Mouse (Mus musculus) midbrain, embryonic 16.5 days (tissue): Measurements from ENCODE around the gene Tinagl1. TPM values are rescaled to one million over a fixed set of nuclear protein-coding genes. Genes with fewer than 3 reads are reported as not detected.

Experiments used
- ATAC-seq: fragments of 200-750 bp; cut with Nextera tagmentation; 2 replicates; pipeline ENCODE4 v1.8.0; 2017; ENCODE audit warnings: moderate TSS enrichment
- H3K27ac ChIP-seq: fragments of 300-500 bp; sonication (generic); 2 replicates; pipeline ENCODE4 v1.5.1; 2014; ENCODE audit warnings: mild to moderate bottlenecking, low read length, mixed read lengths
- H3K27me3 ChIP-seq: fragments of 300-500 bp; sonication (generic); 2 replicates; pipeline ENCODE4 v1.6.1; 2014; ENCODE audit warnings: low read depth, low read length, mixed read lengths; ENCODE audit not compliant: control insufficient read depth, insufficient read depth
- H3K36me3 ChIP-seq: fragments of 300-500 bp; sonication (generic); 2 replicates; pipeline ENCODE4 v1.6.1; 2014; ENCODE audit warnings: mild to moderate bottlenecking, low read length, moderate library complexity, mixed read lengths; ENCODE audit not compliant: control insufficient read depth, insufficient read depth
- H3K4me1 ChIP-seq: fragments of 300-500 bp; sonication (generic); 2 replicates; pipeline ENCODE4 v1.6.1; 2014; ENCODE audit warnings: mild to moderate bottlenecking, low read length, mixed read lengths; ENCODE audit not compliant: control insufficient read depth, insufficient read depth
- H3K4me2 ChIP-seq: fragments of 300-500 bp; sonication (generic); 2 replicates; pipeline ENCODE4 v1.6.1; 2014; ENCODE audit warnings: mild to moderate bottlenecking, low read length, mixed read lengths
- H3K4me3 ChIP-seq: fragments of 300-500 bp; sonication (generic); 2 replicates; pipeline ENCODE4 v1.5.1; 2014; ENCODE audit warnings: low read depth, mild to moderate bottlenecking, low read length, moderate library complexity, mixed read lengths
- H3K9ac ChIP-seq: fragments of 300-500 bp; sonication (generic); 2 replicates; pipeline ENCODE4 v1.6.1; 2014; ENCODE audit warnings: low read depth, low read length, mixed read lengths
- H3K9me3 ChIP-seq: fragments of 300-500 bp; sonication (generic); replicated peaks from 2 replicates; pipeline ENCODE4 v1.6.1; 2014; ENCODE audit warnings: mild to moderate bottlenecking, low read length, mixed read lengths; ENCODE audit not compliant: control insufficient read depth, poor library complexity, severe bottlenecking
- WGBS: fragments of 180-500 bp; shearing (Covaris S2); extraction: QIAGEN DNeasy Blood & Tissue Kit; methylation state at CpG from one replicate; pipeline ENCODE4 v1.1.7; 2014; 5-methylcytosine and 5-hydroxymethylcytosine counted together
- polyA plus RNA-seq: library from polyadenylated mRNA; unstranded; fragments of >200 nt; fragmentation: Nextera tagmentation; extraction: Ambion mirVana; gene quantifications from 2 replicates; pipeline ENCODE4 v1.2.1, GENCODE M21; 2015

Tinagl1 gene
- polyA plus RNA-seq, 1 experiment from 2014 or later: 4.6 TPM

- peak within 1 kb of the TSS; percentile 65 for H3K9ac ChIP-seq
- peak within 1 kb of the TSS; percentile 50 for H3K4me3 ChIP-seq
- peak within 1 kb of the TSS; percentile 97 for H3K4me2 ChIP-seq
- no peaks in the 10 kb centered on the region for H3K9me3 ChIP-seq
- no peak within 1 kb of the TSS for H3K27ac ChIP-seq
- H3K36me3 ChIP-seq: no peaks in the 10 kb centered on the region
- ATAC-seq: peak; percentile 25; the same call in 1 of the 2 replicates
- WGBS: under 1% methylated on average over 14 of the region's 15 CpGs
- peaks cover 18% of the 10 kb centered on the region for H3K4me1 ChIP-seq
- H3K27me3 ChIP-seq: peaks cover 20% of the 10 kb centered on the region
These were observed 35.8 kb downstream of the Tinagl1 start, which contains the start of gene Hcrtr1 for GRCm38 (mm10) chr4:130139214-130139492. Gene Hcrtr1 (minus strand): TSS chr4:130139359.

GRCm38 (mm10) chr4:130138441-130139213 lies 36.3 kb downstream of the Tinagl1 start:
- Histone ChIP-seq H3K27ac (no peak overlapping the region), H3K27me3 (peaks cover 20% of the 10 kb centered on the region), H3K4me1 (peaks cover 18% of the 10 kb centered on the region), H3K4me3 (peak overlapping the region; percentile 50), H3K36me3 (no peaks in the 10 kb centered on the region), H3K9me3 (no peaks in the 10 kb centered on the region), H3K4me2 (peak overlapping the region; percentile 97), H3K9ac (peak overlapping the region; percentile 65)
- peak; percentile 72 for ATAC-seq
- WGBS: under 1% methylated on average over 53 of the region's 57 CpGs

- Histone ChIP-seq H3K4me3 (no peak overlapping the region), H3K36me3 (no peaks in the 10 kb centered on the region), H3K4me2 (no peak overlapping the region), H3K27me3 (peaks cover 10% of the 10 kb centered on the region; the same call in 1 of the 2 replicates), H3K9me3 (no peaks in the 10 kb centered on the region), H3K4me1 (peaks cover 4% of the 10 kb centered on the region; the same call in 1 of the 2 replicates), H3K27ac (no peak overlapping the region), H3K9ac (no peak overlapping the region)
- ATAC-seq: no peak
- WGBS: 58% methylated on average over 6 of the region's 6 CpGs
These were observed 41.5 kb downstream of the Tinagl1 start for GRCm38 (mm10) chr4:130133399-130133798.

- 84% methylated on average over 7 of the region's 7 CpGs for WGBS
- Histone ChIP-seq H3K4me2 (no peak overlapping the region), H3K4me3 (no peak overlapping the region), H3K27me3 (no peaks in the 10 kb centered on the region), H3K36me3 (peaks cover 2% of the 10 kb centered on the region; the same call in 1 of the 2 replicates), H3K27ac (no peak overlapping the region), H3K9ac (no peak overlapping the region), H3K4me1 (no peaks in the 10 kb centered on the region), H3K9me3 (no peaks in the 10 kb centered on the region)
- ATAC-seq: no peak
These were observed 43.3 kb downstream of the Tinagl1 start for GRCm38 (mm10) chr4:130131448-130132105.

- ATAC-seq: no peak
- 49% methylated on average over 13 of the region's 13 CpGs for WGBS
These were observed 44.1 kb downstream of the Tinagl1 start for GRCm38 (mm10) chr4:130130641-130131350.

GRCm38 (mm10) chr4:130130082-130130481 lies 44.8 kb downstream of the Tinagl1 start:
- Histone ChIP-seq H3K4me2 (no peak overlapping the region), H3K9ac (no peak overlapping the region)
- WGBS: 70% methylated on average over 10 of the region's 10 CpGs

More at GRCm38 (mm10) chr4:130130641-130131350, 44.1 kb downstream of the Tinagl1 start:
- Histone ChIP-seq H3K4me2 (no peak overlapping the region), H3K9ac (no peak overlapping the region), H3K27ac (no peak overlapping the region), H3K9me3 (no peaks in the 10 kb centered on the region), H3K4me3 (no peak overlapping the region), H3K36me3 (peaks cover 2% of the 10 kb centered on the region; the same call in 1 of the 2 replicates), H3K27me3 (no peaks in the 10 kb centered on the region), H3K4me1 (no peaks in the 10 kb centered on the region)

GRCm38 (mm10) chr4:130128907-130129306 lies 46.0 kb downstream of the Tinagl1 start:
- Histone ChIP-seq H3K4me1 (no peaks in the 10 kb centered on the region), H3K9ac (no peak overlapping the region), H3K36me3 (peaks cover 8% of the 10 kb centered on the region; the same call in 1 of the 2 replicates), H3K27ac (no peak overlapping the region), H3K4me2 (no peak overlapping the region), H3K4me3 (no peak overlapping the region), H3K27me3 (no peaks in the 10 kb centered on the region), H3K9me3 (no peaks in the 10 kb centered on the region)
- 88% methylated on average over 5 of the region's 5 CpGs for WGBS
- no peak for ATAC-seq

More at GRCm38 (mm10) chr4:130130082-130130481, 44.8 kb downstream of the Tinagl1 start:
- no peak overlapping the region for H3K27ac ChIP-seq
- no peak for ATAC-seq
- H3K27me3 ChIP-seq: no peaks in the 10 kb centered on the region
- peaks cover 6% of the 10 kb centered on the region; the same call in 1 of the 2 replicates for H3K36me3 ChIP-seq
- H3K4me1 ChIP-seq: no peaks in the 10 kb centered on the region
- no peaks in the 10 kb centered on the region for H3K9me3 ChIP-seq
- H3K4me3 ChIP-seq: no peak overlapping the region

GRCm38 (mm10) chr4:130125935-130126334 lies 49.0 kb downstream of the Tinagl1 start:
- no peak overlapping the region for H3K9ac ChIP-seq
- H3K4me1 ChIP-seq: no peaks in the 10 kb centered on the region
- no peaks in the 10 kb centered on the region for H3K27me3 ChIP-seq
- H3K4me3 ChIP-seq: no peak overlapping the region
- no peak overlapping the region for H3K27ac ChIP-seq
- H3K9me3 ChIP-seq: no peaks in the 10 kb centered on the region
- H3K4me2 ChIP-seq: no peak overlapping the region
- WGBS: 88% methylated on average over 5 of the region's 5 CpGs
- H3K36me3 ChIP-seq: peaks cover 13% of the 10 kb centered on the region
- ATAC-seq: no peak
